Mouse (Mus musculus) liver, embryonic 14.5 days (tissue): ENCODE data around the gene Siah3. TPM values are rescaled to one million over a fixed set of nuclear protein-coding genes. Genes with fewer than 3 reads are reported as not detected.

ENCODE experiments used
- ATAC-seq: fragments of 200-750 bp; cut with Nextera tagmentation; 2 replicates; pipeline ENCODE4 v1.8.0; 2017; ENCODE audit warnings: moderate number of reproducible peaks, mild to moderate bottlenecking, moderate library complexity; ENCODE audit not compliant: insufficient read depth
- DNase-seq, 3 experiments: peaks; one replicate each; pipeline ENCODE4 v3.0.0-alpha.2; 2012 to 2013; ENCODE audit warnings: low read depth in 3 of 3, low spot score in 3 of 3
- H3K27ac ChIP-seq: fragments of 300-500 bp; sonication (generic); 2 replicates; pipeline ENCODE4 v1.5.1; 2014; ENCODE audit warnings: moderate library complexity, mild to moderate bottlenecking, control low read depth, inconsistent platforms
- H3K27me3 ChIP-seq: fragments of 300-500 bp; sonication (generic); 2 replicates; pipeline ENCODE4 v1.6.1; 2014; ENCODE audit warnings: mild to moderate bottlenecking, low read length, moderate library complexity; ENCODE audit not compliant: control insufficient read depth, insufficient read depth
- H3K36me3 ChIP-seq: fragments of 300-500 bp; sonication (generic); replicated peaks from 2 replicates; pipeline ENCODE4 v1.6.1; 2014; ENCODE audit warnings: low read depth; ENCODE audit not compliant: control insufficient read depth, insufficient read depth
- H3K4me1 ChIP-seq, 2 experiments: fragments of 200-500 bp in 1 of 2; fragments of 300-500 bp in 1 of 2; sonication (generic) in 1 of 2; replicated peaks; 2 replicates each; pipeline ENCODE4 v1.6.1; 2012 to 2014; ENCODE audit warnings: antibody characterized with exemption in 1 of 2, inconsistent platforms in 1 of 2, low read length in 1 of 2; ENCODE audit not compliant: control insufficient read depth in 2 of 2, insufficient read depth in 2 of 2
- H3K4me2 ChIP-seq: fragments of 300-500 bp; sonication (generic); 2 replicates; pipeline ENCODE4 v1.6.1; 2014; ENCODE audit warnings: low read depth, mild to moderate bottlenecking, control low read depth, moderate library complexity
- H3K4me3 ChIP-seq, 2 experiments: fragments of 200-500 bp in 1 of 2; fragments of 300-500 bp in 1 of 2; sonication (generic) in 1 of 2; 2 replicates each; pipeline ENCODE4 v1.5.1; 2012 to 2014; ENCODE audit warnings: low read depth in 2 of 2, low read length in 2 of 2, mild to moderate bottlenecking in 2 of 2, control low read depth in 1 of 2, inconsistent platforms in 1 of 2, moderate library complexity in 1 of 2; ENCODE audit not compliant: insufficient read depth in 1 of 2
- H3K9ac ChIP-seq: fragments of 300-500 bp; sonication (generic); replicated peaks from 2 replicates; pipeline ENCODE4 v1.6.1; 2014; ENCODE audit warnings: mild to moderate bottlenecking, control low read depth, moderate library complexity
- H3K9me3 ChIP-seq: fragments of 300-500 bp; sonication (generic); 2 replicates; pipeline ENCODE4 v1.6.1; 2016; ENCODE audit warnings: low read length, mixed read lengths; ENCODE audit not compliant: control insufficient read depth
- CTCF ChIP-seq: IDR thresholded peaks from 2 replicates; pipeline ENCODE4 v1.5.1; 2016; ENCODE audit warnings: antibody characterized with exemption, low read depth, control low read depth
- EP300 ChIP-seq: IDR thresholded peaks from 2 replicates; pipeline ENCODE4 v1.6.1; 2016; ENCODE audit warnings: antibody characterized with exemption, low read depth
- WGBS: fragments of 180-500 bp; shearing (Covaris S2); extraction: QIAGEN DNeasy Blood & Tissue Kit; methylation state at CpG from one replicate; pipeline ENCODE4 v1.1.7; 2014; ENCODE audit not compliant: insufficient replicate concordance; 5-methylcytosine and 5-hydroxymethylcytosine counted together
- polyA plus RNA-seq, 2 experiments: library from polyadenylated mRNA; depleted of rRNA in 1 of 2; stranded (reverse) in 1 of 2; unstranded in 1 of 2; fragments of >200 nt; fragmentation: Nextera tagmentation in 1 of 2; extraction: Ambion mirVana in 1 of 2; gene quantifications; 2 replicates each; pipeline versions ENCODE4 v1.2.1 to v1.2.3; 2012 to 2014

Gene Siah3
- polyA plus RNA-seq, 2 experiments = 0.09 to 0.15 TPM

GRCm38 (mm10) chr14:75420811-75421210 is 35.0 kb upstream of the Siah3 start:
- ATAC-seq = no peak
- H3K4me1 ChIP-seq = no peaks in the 10 kb centered on the region
- no peak overlapping the region for H3K27ac ChIP-seq
- no peak overlapping the region for H3K4me2 ChIP-seq
- H3K9ac ChIP-seq = no peak overlapping the region
- no peak overlapping the region for H3K4me3 ChIP-seq
- DNase-seq = no peak
- 32% methylated on average over 6 of the region's 6 CpGs for WGBS
- TF ChIP-seq CTCF = no peak
- TF ChIP-seq EP300 = no peak
- H3K27me3 ChIP-seq = no peaks in the 10 kb centered on the region
- H3K36me3 ChIP-seq = no peaks in the 10 kb centered on the region
- H3K9me3 ChIP-seq = no peaks in the 10 kb centered on the region

- DNase-seq (no peak), ATAC-seq (no peak)
- H3K4me1 ChIP-seq = no peaks in the 10 kb centered on the region
- no peak overlapping the region for H3K4me3 ChIP-seq
- H3K36me3 ChIP-seq = no peaks in the 10 kb centered on the region
- H3K9me3 ChIP-seq = no peaks in the 10 kb centered on the region
- no peaks in the 10 kb centered on the region for H3K27me3 ChIP-seq
- H3K4me2 ChIP-seq = no peak overlapping the region
- no peak overlapping the region for H3K27ac ChIP-seq
- no peak overlapping the region for H3K9ac ChIP-seq
- TF ChIP-seq CTCF = no peak
- no peak for TF ChIP-seq EP300
- 72% methylated on average over 7 of the region's 8 CpGs for WGBS
Observed at GRCm38 (mm10) chr14:75431173-75431786, 24.5 kb upstream of the Siah3 start.

GRCm38 (mm10) chr14:75432850-75433249 is 22.9 kb upstream of the Siah3 start:
- Histone ChIP-seq H3K9ac (no peak overlapping the region), H3K27me3 (no peaks in the 10 kb centered on the region), H3K4me1 (no peaks in the 10 kb centered on the region), H3K4me2 (no peak overlapping the region), H3K36me3 (no peaks in the 10 kb centered on the region), H3K27ac (no peak overlapping the region), H3K9me3 (no peaks in the 10 kb centered on the region), H3K4me3 (no peak overlapping the region)
- no peak for TF ChIP-seq EP300
- no peak for TF ChIP-seq CTCF
- WGBS = 69% methylated on average over 10 of the region's 10 CpGs
- ATAC-seq = no peak
- no peak for DNase-seq

GRCm38 (mm10) chr14:75434576-75434975 is 21.2 kb upstream of the Siah3 start:
- DNase-seq = no peak

GRCm38 (mm10) chr14:75444486-75445105 is 11.2 kb upstream of the Siah3 start:
- Histone ChIP-seq H3K4me1 (no peaks in the 10 kb centered on the region), H3K9ac (no peak overlapping the region), H3K27ac (no peak overlapping the region), H3K27me3 (no peaks in the 10 kb centered on the region), H3K4me2 (no peak overlapping the region), H3K4me3 (no peak overlapping the region), H3K9me3 (no peaks in the 10 kb centered on the region), H3K36me3 (no peaks in the 10 kb centered on the region)
- ATAC-seq (no peak), DNase-seq (no peak)
- 56% methylated on average over 11 of the region's 11 CpGs for WGBS
- TF ChIP-seq EP300 (no peak), CTCF (no peak)

More at GRCm38 (mm10) chr14:75434576-75434975, 21.2 kb upstream of the Siah3 start:
- no peaks in the 10 kb centered on the region for H3K9me3 ChIP-seq
- TF ChIP-seq CTCF = no peak
- TF ChIP-seq EP300 = no peak
- H3K9ac ChIP-seq = no peak overlapping the region
- H3K4me1 ChIP-seq = no peaks in the 10 kb centered on the region
- no peaks in the 10 kb centered on the region for H3K36me3 ChIP-seq
- H3K27ac ChIP-seq = no peak overlapping the region
- no peak overlapping the region for H3K4me3 ChIP-seq
- no peak overlapping the region for H3K4me2 ChIP-seq
- no peaks in the 10 kb centered on the region for H3K27me3 ChIP-seq
- WGBS = 75% methylated on average over 10 of the region's 10 CpGs
- ATAC-seq = no peak
